Mouse (Mus musculus) mesoderm, embryonic 11.5 days (tissue): ENCODE data around the gene Nln.
A peak's percentile ranks its signal among the peaks of the same experiment; 100 is the strongest.

Experiments used
- DNase-seq: peaks from one replicate; pipeline ENCODE4 v3.0.0-alpha.2; 2012; ENCODE audit warnings: low read depth, low spot score

Gene Nln

DNA sequence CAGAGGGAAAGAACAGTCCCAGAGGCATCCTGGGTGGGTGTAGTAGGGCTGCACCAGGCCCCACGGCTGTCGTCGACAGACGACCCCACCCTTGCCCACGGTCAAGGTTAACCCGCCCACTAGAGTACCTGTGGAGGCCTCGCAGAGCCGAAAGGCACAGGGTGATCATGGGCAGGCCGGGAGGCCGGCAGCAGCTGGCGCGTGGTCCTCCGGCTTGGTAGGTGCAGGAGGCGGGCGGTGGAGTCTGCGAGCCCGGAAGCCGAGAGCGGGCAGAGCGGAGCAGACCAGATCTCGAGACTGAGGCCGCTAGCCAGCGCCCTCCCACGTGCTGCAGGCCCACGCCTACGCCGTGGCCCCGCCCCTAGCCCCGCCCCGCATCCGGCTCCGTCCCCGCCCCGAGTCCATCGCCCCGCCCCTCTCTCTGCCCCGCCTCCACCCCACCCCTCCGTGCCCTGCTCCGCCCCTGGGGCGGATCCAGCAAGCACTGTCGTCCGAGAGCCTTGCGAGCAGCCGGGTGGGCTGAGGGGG, at the start of gene Nln, which contains the start of gene Sgtb:
Gene Nln, minus strand, starts transcription at position 327 of the 528 bp plus-strand sequence.
Gene Sgtb, plus strand, starts transcription at position 454 of the 528 bp plus-strand sequence.
- DNase-seq = peak; percentile 91

DNA sequence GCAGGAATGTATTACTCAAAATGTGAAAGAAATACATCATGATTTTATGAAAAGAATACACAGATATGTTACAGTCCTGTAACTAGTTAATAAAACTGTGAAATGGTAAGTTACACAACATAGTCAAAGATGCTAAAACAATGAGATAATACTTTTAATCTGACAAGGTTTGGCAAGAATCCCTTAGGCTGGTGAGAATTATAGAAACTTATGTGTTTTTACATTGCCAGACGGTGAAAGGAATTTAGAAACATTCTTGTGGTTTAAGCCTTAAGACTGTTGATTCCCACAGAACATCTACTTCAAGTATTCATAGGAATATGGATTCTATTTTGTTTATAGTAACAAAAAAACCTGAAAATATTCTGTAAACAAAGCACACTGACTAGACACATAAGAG, 46.3 kb upstream of the Nln start:
- DNase-seq = no peak

GRCm38 (mm10) chr13:104155106-104155505, 45.7 kb upstream of the Nln start:
- DNase-seq = no peak

GRCm38 (mm10) chr13:104154180-104154579, 44.8 kb upstream of the Nln start:
- DNase-seq = no peak

GRCm38 (mm10) chr13:104145646-104146045, 36.2 kb upstream of the Nln start:
- no peak for DNase-seq

GRCm38 (mm10) chr13:104144871-104145270, 35.5 kb upstream of the Nln start:
- no peak for DNase-seq

- DNase-seq = peak; percentile 76
Measured at GRCm38 (mm10) chr13:104139369-104140209, 30.2 kb upstream of the Nln start.

DNA sequence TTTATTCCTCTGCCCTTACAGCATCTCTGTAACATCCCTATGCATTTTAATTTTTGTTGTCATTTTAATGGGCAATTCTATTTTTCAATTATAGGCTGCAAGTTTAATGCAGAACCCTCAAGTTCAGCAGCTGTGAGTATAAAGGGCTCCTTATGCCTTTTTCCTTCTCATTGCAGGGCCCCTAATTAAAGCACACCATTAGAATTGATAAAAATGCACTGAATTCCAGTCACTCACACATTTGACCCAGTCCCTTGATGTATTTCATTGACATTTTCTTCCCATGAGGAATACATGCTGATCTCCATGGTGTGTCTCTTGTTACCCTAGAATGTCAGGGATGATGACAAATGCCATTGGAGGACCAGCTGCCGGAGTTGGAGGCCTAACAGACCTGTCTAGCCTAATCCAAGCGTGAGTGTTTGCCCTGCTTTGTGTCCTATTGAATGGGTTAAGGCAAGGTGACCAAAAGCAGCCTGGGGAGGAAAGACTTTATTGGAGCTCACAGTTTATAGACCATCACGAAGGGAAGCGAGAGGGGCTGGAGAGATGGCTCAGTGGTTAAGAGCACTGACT, 25.2 kb upstream of the Nln start:
- DNase-seq = no peak

DNA sequence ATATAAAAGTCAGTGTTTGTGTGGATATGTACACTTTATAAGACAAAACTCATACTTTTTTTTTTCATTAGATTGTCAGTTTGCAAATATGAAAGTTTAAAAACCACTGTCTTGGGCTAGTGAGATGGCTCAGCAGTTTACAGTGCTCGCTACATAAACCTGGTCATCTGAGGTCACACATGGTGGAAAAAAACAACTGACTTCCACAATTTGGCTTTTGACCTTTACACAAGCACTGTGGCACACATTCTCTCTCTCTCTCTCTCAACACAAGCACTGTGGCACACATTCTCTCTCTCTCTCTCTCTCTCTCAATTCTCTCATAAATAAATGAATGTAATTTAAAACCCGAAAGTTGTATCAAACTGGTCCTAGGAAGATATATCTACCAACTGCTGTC, 23.1 kb upstream of the Nln start:
- DNase-seq = no peak

DNA sequence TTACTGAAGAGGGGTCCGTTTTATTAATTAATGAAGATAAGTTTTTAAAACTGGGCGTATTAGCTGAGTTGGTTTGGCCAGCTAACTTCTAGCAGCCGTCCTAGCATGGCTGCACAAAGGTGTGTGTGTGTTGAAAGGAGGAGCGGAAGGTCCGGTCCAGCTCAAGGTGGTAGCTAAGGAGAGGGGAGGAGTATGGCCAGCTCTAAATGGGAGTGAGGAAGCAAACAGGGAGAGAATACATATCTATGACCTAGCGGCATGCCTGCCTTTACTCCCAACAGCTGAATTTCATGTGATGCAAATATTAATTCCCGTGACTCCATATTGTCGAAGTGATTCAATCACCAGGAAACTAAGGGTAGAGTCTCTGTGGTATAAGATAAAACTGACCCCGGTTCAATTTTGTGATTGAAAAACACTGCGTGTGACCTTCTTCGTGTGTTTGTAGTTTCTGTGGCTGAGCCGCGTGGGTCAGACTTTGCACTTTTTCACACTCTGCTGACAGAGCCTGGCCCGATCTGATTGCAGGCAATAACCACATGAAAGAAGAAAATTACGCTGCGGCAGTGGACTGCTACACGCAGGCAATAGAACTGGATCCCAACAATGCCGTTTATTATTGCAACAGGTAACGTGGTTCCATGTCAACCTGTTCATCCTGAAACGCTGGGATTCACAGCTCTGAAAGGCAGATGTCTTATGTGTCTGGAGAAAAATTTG, 14.4 kb upstream of the Nln start:
- no peak for DNase-seq

DNA sequence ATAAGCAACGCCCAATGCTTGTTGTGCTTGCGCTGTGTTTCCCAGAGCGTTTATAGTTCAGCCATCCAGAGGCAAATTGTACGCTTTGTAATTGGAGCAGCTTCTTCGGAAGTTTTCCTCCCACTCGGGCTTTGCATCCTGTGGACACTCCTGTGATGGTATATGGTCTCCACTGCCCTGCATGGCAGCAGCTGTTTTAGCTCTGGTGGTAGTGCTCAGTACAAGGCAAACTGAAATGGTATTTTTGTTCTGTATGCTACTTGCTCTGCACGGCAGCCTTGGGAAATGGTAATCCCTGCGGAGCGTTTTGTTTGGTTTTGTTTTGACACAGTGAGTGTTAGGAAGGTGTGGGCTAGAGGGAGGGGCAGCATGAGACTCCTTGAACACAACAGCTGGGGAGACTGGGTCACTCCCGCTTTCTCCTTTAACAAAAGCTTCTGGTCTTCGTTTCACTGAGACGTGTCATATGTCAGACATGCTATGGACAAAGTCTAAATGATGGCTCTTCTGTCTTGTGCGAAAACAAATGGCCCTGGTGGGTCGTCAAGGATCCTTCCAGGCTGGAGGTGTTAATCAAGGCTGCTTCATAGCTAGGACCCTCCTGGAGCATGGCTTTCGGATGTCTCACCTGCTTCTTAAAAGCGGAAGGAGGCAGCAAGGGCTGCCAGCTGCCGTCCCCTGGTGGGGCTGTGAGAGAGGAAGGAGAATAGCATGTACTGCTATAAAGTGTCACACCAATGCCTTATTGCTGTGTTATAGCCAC, 12.8 kb upstream of the Nln start:
- peak; percentile 12 for DNase-seq

- DNase-seq = no peak
Measured at GRCm38 (mm10) chr13:104114827-104115226, 5.4 kb upstream of the Nln start.

DNA sequence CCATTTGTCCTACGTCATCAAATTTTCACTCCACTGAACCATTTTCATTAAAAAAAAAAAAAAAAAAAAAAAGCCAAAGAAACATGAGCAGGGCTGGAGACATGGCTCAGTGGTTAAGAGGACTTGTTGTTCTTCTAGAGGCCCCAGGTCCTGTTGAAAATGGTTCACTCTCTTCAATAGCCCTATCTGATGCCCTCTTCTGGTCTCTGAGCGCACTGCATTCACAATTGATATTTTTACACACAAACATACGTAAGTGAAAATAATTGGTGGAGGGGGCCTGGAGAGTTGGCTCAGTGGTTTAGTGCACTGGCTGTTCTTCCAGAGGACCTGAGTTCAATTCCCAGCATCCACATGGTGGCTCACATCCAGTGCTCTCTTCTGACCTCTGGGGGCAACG, 4.4 kb upstream of the Nln start:
- DNase-seq = no peak

- no peak for DNase-seq
Measured at GRCm38 (mm10) chr13:104112266-104112900, 3.0 kb upstream of the Nln start.

- no peak for DNase-seq
Measured at GRCm38 (mm10) chr13:104110526-104110925, 1.1 kb upstream of the Nln start.

- DNase-seq = peak; percentile 54
Measured at GRCm38 (mm10) chr13:104109816-104110521, 555 bp upstream of the Nln start.

- DNase-seq = peak; percentile 20
Measured at GRCm38 (mm10) chr13:104108651-104109287, 645 bp downstream of the Nln start.

GRCm38 (mm10) chr13:104101606-104102235, 7.7 kb downstream of the Nln start:
- no peak for DNase-seq

GRCm38 (mm10) chr13:104100416-104100815, 9.0 kb downstream of the Nln start:
- no peak for DNase-seq
